Mouse (Mus musculus) layer of hippocampus, postnatal 36 days (tissue): ENCODE measurements around the gene Twf1. TPM values are rescaled to one million over a fixed set of nuclear protein-coding genes. Genes with fewer than 3 reads are reported as not detected.

Source experiments
- DNase-seq, 2 experiments: peaks; one replicate each; pipeline ENCODE4 v3.0.0; 2022
- total RNA-seq, 2 experiments: library from RNA; stranded (reverse); gene quantifications; 2 replicates each; pipeline ENCODE4 v1.2.3; 2021

Twf1 gene
- 10 to 100 TPM; 48.7 to 64.7 TPM for total RNA-seq

GRCm38 (mm10) chr15:94589219-94590075 lies at the start of gene Twf1:
Gene Twf1, minus strand, starts transcription at chr15:94589889.
- peak; percentile 97 to 98 for DNase-seq

GRCm38 (mm10) chr15:94639126-94639525 lies 49.4 kb upstream of the Twf1 start:
- DNase-seq, result no peak

GRCm38 (mm10) chr15:94638207-94638606 lies 48.5 kb upstream of the Twf1 start:
- DNase-seq, result no peak

GRCm38 (mm10) chr15:94634524-94634923 lies 44.8 kb upstream of the Twf1 start:
- no peak for DNase-seq

- no peak for DNase-seq
Observed at GRCm38 (mm10) chr15:94630553-94630952, 40.9 kb upstream of the Twf1 start.

GRCm38 (mm10) chr15:94628830-94629601 lies 39.3 kb upstream of the Twf1 start, which contains the start of gene Tmem117:
Gene Tmem117, plus strand, starts transcription at chr15:94629232.
- no peak for DNase-seq

GRCm38 (mm10) chr15:94628463-94628829 lies 38.8 kb upstream of the Twf1 start:
- no peak for DNase-seq

GRCm38 (mm10) chr15:94620909-94621308 lies 31.2 kb upstream of the Twf1 start:
- DNase-seq, result no peak

GRCm38 (mm10) chr15:94616036-94616435 lies 26.3 kb upstream of the Twf1 start:
- no peak for DNase-seq

- DNase-seq, result no peak
Observed at GRCm38 (mm10) chr15:94607768-94608167, 18.1 kb upstream of the Twf1 start.

GRCm38 (mm10) chr15:94602441-94602840 lies 12.8 kb upstream of the Twf1 start:
- no peak for DNase-seq

- peak in 1 of 2 experiments; percentile 24 for DNase-seq
Observed at GRCm38 (mm10) chr15:94601339-94601738, 11.7 kb upstream of the Twf1 start.

- no peak for DNase-seq
Observed at GRCm38 (mm10) chr15:94600145-94600707, 10.5 kb upstream of the Twf1 start.

- no peak for DNase-seq
Observed at GRCm38 (mm10) chr15:94593586-94593985, 3.9 kb upstream of the Twf1 start.

GRCm38 (mm10) chr15:94591356-94591755 lies 1.7 kb upstream of the Twf1 start:
- no peak for DNase-seq

GRCm38 (mm10) chr15:94590083-94590482 lies 394 bp upstream of the Twf1 start:
- no peak for DNase-seq

GRCm38 (mm10) chr15:94587826-94588715 lies 1.6 kb downstream of the Twf1 start:
- DNase-seq, result no peak

GRCm38 (mm10) chr15:94584738-94585137 lies 5.0 kb downstream of the Twf1 start:
- no peak for DNase-seq

GRCm38 (mm10) chr15:94583153-94583552 lies 6.5 kb downstream of the Twf1 start:
- DNase-seq, result no peak

GRCm38 (mm10) chr15:94582000-94582593 lies 7.6 kb downstream of the Twf1 start:
- no peak for DNase-seq

- no peak for DNase-seq
Observed at GRCm38 (mm10) chr15:94574566-94575268, 15.0 kb downstream of the Twf1 start.
